Mouse (Mus musculus): ENCODE measurements at regions not wholly inside any gene's neighbourhood (a gene's known extent, or its start where the extent isn't known, plus 50 kb on each side); places are given as distances from the start of the nearest gene placed in this dataset.

DNA sequence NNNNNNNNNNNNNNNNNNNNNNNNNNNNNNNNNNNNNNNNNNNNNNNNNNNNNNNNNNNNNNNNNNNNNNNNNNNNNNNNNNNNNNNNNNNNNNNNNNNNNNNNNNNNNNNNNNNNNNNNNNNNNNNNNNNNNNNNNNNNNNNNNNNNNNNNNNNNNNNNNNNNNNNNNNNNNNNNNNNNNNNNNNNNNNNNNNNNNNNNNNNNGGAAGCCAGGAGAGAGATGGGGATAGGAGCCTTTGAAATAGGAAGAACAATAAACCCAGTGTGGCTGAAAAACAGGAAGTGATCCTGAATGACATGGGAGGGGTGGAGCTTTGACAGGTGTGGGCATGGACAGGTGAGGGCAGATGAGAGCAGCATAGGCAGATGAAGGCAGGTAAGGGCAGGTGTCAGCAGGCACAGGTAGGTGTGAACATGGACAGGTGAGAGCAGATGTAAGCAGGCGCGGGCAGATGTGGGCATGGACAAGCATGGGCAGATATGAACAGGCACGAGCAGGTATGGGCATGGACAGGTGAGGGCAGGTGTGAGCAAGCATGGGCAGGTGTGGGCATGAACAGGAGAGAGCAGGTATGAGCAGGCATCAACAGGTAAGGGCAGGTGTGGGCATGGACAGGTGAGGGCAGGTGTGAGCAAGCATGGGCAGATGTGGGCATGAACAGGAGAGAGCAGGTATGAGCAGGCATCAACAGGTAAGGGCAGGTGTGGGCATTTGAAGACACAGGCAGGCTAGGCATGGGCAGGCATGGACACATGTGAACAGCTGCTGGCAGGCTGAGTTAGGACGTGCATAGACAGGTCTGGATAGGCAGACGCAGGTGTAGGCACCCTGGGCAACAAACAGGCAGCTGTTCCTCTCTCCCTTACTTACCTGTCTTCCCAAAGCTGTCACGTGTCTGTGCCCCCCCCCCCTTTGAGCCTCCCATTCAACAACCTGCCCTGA lies 135.2 kb upstream of the Zmiz1 start:
- no peak for DNase-seq (ENCODE audit: low read depth, low spot score)

DNA sequence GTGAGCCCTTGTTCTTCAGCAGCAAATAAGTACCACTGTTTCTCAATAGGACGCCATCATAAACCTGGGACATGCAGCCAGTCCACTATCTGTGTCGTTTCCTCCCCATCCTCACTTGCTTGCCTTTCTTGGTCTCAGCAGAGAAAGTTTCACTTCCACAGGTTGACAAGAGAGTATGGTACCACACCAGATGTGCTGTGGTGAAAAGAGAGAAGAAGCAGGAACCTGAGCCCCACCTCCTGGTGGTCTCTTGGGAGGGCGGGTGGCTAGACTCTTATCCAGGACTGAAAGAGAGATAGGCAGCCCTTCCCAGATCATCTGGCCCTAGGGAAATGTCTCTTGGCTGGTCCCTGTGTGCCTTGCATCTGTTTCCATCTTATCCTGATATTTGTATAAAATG lies 133.1 kb upstream of the Zmiz1 start:
- DNase-seq (ENCODE audit: low read depth, low spot score) = no peak

DNA sequence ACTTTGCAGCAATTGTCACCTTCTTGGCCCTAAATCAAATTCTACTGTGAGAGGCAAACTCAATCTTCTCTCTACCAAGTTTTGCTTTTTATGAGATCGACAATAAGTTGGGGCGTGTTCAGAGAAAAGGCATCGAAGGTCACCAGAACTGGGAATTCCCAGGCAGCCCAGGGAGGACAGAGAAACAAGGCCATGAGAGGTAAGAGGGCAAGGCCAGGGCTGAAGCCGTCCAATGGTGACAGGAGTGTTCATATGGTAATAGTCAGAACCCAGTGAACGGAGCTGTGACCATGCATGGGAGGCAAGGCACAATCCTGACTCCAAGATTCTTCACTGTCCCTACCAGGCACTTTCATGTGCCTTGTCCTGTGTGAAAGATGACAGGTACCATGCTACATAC lies 130.8 kb upstream of the Zmiz1 start:
- DNase-seq (ENCODE audit: low read depth, low spot score) = no peak

DNA sequence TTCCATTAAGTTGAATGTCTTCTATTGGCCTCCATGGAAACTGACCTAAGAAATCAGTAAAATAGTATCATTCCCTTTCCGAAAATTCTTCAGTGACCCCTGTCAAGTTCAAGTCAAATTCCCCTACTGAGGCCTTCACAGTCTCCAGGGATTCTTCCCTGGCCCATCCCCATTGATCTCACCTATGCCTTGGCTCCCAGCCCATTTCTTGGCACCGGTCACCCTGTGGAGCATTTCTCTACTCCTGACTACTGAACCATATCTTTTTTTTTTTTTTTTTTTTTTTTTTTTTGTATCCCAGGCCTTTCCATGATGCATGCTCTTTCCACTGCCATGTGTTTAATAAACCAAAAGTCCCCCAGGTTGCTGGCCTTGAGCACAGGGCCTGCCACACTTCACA lies 124.8 kb upstream of the Zmiz1 start:
- DNase-seq (ENCODE audit: low read depth, low spot score) = no peak

- DNase-seq (ENCODE audit: low read depth, low spot score) = no peak
Observed at GRCm38 (mm10) chr14:25336875-25337274, 122.1 kb upstream of the Zmiz1 start.

DNA sequence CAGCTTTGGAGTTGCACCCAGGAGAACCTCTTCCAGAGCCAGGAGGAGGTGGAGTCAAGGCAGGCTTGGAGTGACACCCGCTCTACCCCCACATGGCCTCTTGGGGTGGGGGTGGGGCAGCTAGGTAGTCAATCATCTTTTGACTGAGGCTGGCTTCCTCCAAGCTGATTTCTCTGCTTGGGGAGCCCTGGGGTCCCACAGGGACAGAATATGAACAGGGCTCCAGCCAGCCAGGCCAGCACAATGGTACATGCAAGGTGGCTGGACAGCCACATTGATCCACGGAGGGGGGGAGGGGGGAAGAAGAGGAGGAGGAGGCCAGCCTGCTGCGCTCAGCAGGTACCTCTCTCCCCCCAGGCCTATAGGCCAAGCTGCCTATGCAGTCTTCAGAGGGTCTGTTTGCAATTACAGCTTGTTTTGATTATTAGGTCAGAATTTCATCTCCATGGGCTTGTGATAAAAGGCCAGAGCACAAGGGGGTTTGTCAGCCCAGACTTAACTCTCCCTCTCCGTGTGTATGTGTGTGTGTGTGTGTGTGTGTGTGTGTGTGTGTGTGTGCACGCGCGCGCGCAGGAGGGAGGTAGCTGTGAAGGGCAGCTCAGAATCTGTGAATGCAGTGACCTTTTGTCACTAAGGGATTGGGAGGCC lies 120.5 kb upstream of the Zmiz1 start:
- DNase-seq (ENCODE audit: low read depth, low spot score) = no peak

GRCm38 (mm10) chr14:25340845-25341244 lies 118.1 kb upstream of the Zmiz1 start:
- no peak for DNase-seq (ENCODE audit: low read depth, low spot score)

DNA sequence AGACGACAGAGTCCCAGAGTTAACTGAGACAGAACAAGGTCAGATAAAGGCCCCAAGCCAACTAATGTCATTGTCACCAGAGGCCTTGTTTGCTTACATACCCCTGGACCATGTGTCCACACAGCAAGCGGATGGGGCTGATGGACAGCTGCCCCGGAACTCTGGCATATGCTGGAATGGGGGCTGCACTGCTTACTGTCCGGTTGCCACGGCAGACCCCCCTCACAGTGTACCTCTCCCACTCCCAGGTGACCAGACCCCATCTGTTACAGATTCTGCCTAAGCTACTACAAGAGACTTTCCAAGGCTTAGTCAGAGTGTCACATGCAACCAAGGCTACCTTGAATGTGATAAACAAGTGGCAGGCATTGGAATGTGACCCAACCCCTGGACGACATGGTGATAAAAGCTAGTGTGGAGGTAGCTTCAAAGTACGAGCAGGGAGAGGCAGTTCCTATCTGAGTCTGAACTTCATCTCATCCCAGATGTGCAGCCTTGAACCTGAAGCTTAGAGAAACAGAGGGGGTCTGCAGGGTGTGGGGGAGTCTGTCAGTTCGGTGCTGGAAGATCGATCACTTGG lies 117.0 kb upstream of the Zmiz1 start:
- DNase-seq (ENCODE audit: low read depth, low spot score) = no peak

- DNase-seq (ENCODE audit: low read depth, low spot score) = no peak
Observed at GRCm38 (mm10) chr14:25342865-25343565, 116.0 kb upstream of the Zmiz1 start.

DNA sequence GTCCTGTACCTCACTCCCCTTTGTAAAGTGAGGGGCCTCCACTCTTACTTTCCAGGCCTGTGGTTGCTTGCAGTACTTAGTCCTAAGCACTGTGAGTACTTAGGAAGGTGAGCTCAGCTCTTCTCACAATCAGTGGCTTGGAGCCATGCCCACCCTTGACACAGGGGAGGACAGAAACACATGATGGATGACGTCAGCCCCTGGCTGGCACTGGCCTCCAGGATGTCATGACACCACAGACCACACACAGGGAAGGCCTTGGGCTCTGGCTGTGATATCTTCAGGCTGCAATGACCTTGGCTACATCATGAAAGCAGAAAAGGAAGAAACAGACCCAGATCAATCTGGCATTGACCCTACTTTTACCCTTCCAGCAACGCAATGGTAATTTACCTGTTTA lies 113.0 kb upstream of the Zmiz1 start:
- peak; percentile 29 for DNase-seq (ENCODE audit: low read depth, low spot score)

DNA sequence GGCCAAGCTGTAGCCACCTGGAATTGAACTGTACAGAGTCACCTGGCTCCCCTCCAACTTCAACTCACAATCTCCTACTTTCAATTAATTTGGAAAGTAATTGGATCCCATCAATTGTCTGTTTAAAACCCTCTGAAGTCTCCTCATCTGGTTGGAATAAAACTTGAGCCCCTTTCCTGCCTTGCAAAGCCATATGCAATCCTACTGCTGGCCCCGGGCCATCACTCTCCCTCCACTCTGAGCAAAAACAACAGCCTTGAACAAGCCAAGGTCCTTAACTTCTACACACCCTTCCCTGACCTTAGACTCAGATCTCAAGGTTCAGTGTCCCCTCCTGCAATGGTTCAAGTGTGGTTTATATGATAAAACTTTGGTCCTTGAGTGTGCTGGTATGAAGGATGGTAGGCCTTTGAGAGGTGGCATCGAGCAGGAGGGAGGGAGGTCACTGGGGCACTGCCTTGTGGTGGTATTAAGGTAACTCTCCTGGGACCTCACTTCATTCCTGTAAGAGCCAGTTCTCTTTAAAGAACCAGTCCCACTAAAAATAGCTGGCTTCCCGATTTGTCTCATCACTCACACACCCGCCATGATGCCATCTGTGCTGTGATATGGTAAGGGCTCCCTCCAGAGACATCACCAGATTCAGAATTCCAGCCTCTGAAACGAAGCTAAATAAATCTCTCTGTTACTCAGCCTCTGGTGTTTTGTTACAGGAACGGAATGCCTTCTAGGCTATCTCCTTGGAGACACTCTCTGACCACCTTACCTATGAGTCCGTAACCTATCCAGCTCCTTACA lies 112.0 kb upstream of the Zmiz1 start:
- DNase-seq (ENCODE audit: low read depth, low spot score) = peak; percentile 39

- no peak for DNase-seq (ENCODE audit: low read depth, low spot score)
Observed at GRCm38 (mm10) chr14:25350282-25350964, 108.6 kb upstream of the Zmiz1 start.

- DNase-seq (ENCODE audit: low read depth, low spot score) = peak; percentile 84
Observed at GRCm38 (mm10) chr14:25353804-25354203, 105.2 kb upstream of the Zmiz1 start.

DNA sequence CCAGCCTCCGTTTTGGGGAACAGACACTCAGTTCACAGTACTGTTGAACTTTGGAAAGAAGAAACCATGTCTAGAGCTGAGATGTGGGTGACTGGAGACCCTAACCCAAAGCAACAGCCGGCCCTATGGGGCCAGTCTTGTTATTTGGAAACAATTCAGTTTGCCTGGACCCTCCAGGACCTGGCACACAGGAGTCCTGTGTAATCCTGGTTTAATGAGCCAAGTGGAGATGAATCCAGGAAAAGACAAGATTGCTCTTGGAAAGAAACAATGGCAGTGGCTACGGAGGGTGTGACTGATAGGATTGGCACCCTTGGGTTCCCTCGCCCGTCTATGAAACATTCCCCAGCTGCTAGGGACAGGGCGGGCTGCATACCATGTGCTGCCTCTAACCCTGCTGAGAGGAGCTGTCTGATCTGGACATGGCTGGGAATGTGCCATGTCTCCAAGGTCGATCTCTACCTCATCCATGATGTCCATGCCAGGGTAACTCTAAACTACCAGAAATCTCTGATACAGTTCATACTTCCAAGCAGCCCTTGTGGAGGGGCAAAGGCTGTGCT lies 104.6 kb upstream of the Zmiz1 start:
- DNase-seq (ENCODE audit: low read depth, low spot score) = no peak

- DNase-seq (ENCODE audit: low read depth, low spot score) = no peak
Observed at GRCm38 (mm10) chr14:25357805-25358204, 101.2 kb upstream of the Zmiz1 start.

GRCm38 (mm10) chr14:25359824-25360294 lies 99.1 kb upstream of the Zmiz1 start:
- peak; percentile 74 for DNase-seq (ENCODE audit: low read depth, low spot score)

- no peak for DNase-seq (ENCODE audit: low read depth, low spot score)
Observed at GRCm38 (mm10) chr14:25360726-25361125, 98.3 kb upstream of the Zmiz1 start.

DNA sequence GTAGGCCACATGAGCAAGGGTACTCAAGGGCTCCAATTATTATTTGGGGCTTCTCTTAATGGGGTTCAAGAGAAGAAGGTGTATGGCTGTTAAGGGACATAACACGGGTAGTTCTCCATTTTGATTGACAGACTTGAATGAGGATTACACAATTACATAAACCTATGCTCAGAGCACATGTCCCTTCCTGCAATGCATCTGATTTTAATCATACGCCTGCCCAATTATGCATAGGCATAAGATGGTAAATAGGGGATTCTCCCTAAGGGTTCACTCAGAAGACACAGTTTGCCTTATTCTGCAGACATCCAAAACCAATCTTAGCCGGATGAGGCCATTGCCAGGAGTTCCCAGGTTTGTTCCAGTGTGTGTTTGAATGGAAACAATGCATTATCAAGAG lies 97.9 kb upstream of the Zmiz1 start:
- no peak for DNase-seq (ENCODE audit: low read depth, low spot score)

GRCm38 (mm10) chr14:25362771-25363170 lies 96.2 kb upstream of the Zmiz1 start:
- no peak for DNase-seq (ENCODE audit: low read depth, low spot score)

GRCm38 (mm10) chr14:25365226-25365800 lies 93.7 kb upstream of the Zmiz1 start:
- DNase-seq (ENCODE audit: low read depth, low spot score) = no peak

Measured in skeletal muscle tissue, adult 2 months (tissue).